Mouse (Mus musculus) kidney, adult 9 months (tissue): ENCODE measurements around the gene Enpp7.

ENCODE experiments used
- DNase-seq: peaks from one replicate; pipeline ENCODE4 v3.0.0; 2022

Enpp7 gene

GRCm38 (mm10) chr11:118987999-118988398 lies at the start of gene Enpp7:
Gene Enpp7 (plus strand): TSS chr11:118988188.
- peak; percentile 26 for DNase-seq

GRCm38 (mm10) chr11:118939731-118940130 lies 48.3 kb upstream of the Enpp7 start:
- DNase-seq = no peak

- no peak for DNase-seq
These were observed 47.4 kb upstream of the Enpp7 start for GRCm38 (mm10) chr11:118940539-118940938.

GRCm38 (mm10) chr11:118941268-118941667 lies 46.7 kb upstream of the Enpp7 start:
- DNase-seq = no peak

- peak; percentile 13 for DNase-seq
These were observed 42.1 kb upstream of the Enpp7 start for GRCm38 (mm10) chr11:118945868-118946267.

- no peak for DNase-seq
These were observed 33.0 kb upstream of the Enpp7 start for GRCm38 (mm10) chr11:118955016-118955415.

GRCm38 (mm10) chr11:118957070-118957471 lies 30.9 kb upstream of the Enpp7 start:
- no peak for DNase-seq

- DNase-seq = no peak
These were observed 27.3 kb upstream of the Enpp7 start for GRCm38 (mm10) chr11:118960649-118961048.

GRCm38 (mm10) chr11:118962478-118962877 lies 25.5 kb upstream of the Enpp7 start:
- DNase-seq = no peak

- no peak for DNase-seq
These were observed 24.1 kb upstream of the Enpp7 start for GRCm38 (mm10) chr11:118963926-118964325.

GRCm38 (mm10) chr11:118965078-118965477 lies 22.9 kb upstream of the Enpp7 start:
- DNase-seq = no peak

GRCm38 (mm10) chr11:118971470-118972034 lies 16.4 kb upstream of the Enpp7 start:
- DNase-seq = peak; percentile 23

- DNase-seq = no peak
These were observed 15.3 kb upstream of the Enpp7 start for GRCm38 (mm10) chr11:118972431-118973377.

GRCm38 (mm10) chr11:118974340-118974739 lies 13.6 kb upstream of the Enpp7 start:
- DNase-seq = no peak

GRCm38 (mm10) chr11:118975427-118975826 lies 12.6 kb upstream of the Enpp7 start:
- peak; percentile 64 for DNase-seq

GRCm38 (mm10) chr11:118975917-118976316 lies 12.1 kb upstream of the Enpp7 start:
- DNase-seq = peak; percentile 22

- DNase-seq = no peak
These were observed 7.6 kb upstream of the Enpp7 start for GRCm38 (mm10) chr11:118980388-118980787.

GRCm38 (mm10) chr11:118981012-118981776 lies 6.8 kb upstream of the Enpp7 start:
- no peak for DNase-seq

GRCm38 (mm10) chr11:118982593-118983113 lies 5.3 kb upstream of the Enpp7 start:
- no peak for DNase-seq

- DNase-seq = no peak
These were observed 2.4 kb upstream of the Enpp7 start for GRCm38 (mm10) chr11:118985571-118985970.

- DNase-seq = no peak
These were observed 4.8 kb downstream of the Enpp7 start for GRCm38 (mm10) chr11:118992781-118993180.

GRCm38 (mm10) chr11:118995448-118995847 lies 7.5 kb downstream of the Enpp7 start:
- DNase-seq = no peak

- no peak for DNase-seq
These were observed 9.2 kb downstream of the Enpp7 start for GRCm38 (mm10) chr11:118997182-118997581.
